ENCODE assay signal across 1 mouse cellular context in the genomic region with DNA sequence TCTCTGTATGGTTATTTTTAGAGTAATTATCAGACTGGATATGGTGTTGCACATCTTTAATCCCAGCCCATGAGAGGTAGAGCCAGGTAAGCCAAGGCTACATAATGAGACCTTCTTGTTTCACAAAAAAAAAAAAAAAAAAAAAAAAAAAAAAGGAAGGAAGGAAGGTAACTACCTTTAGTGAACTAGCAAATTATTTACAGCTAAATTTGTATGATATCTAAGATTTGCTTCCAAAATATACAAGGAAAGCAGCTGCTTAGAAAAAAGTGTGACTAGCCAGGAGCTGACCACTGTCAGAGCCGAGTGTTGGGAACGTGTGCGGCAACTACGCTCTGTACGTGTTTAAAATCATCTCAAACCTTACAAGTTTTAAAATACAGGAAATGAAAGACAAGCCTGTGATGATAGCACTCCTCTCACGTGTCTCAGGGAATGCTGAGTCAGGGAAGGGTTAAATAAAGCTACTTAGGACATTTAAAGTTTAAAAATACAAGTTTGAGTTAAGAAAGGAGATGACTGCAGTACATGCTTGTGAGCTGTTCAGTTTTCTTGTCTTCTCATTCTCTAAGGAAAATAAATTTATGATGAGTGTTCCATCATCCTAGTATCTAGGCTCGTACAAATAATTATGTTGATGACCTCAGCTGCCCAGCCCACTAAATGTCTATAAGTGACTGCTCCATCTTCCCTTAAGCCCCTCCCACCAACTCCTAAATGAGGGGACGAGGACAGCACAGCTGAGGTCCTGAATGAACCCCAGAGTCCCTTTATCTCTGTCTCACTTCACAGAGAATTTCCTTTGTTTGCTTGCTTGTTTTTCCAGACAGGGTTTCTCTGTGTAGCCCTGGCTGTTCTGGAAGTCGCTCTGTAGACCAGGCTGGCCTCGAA.
TF ChIP-seq lines count a peak whose summit lies in the region.

No protein-coding gene starts in this region.

TF ChIP-seq in MEL, 35 proteins besides CTCF, POLR2A, EP300 and RAD21 (continued from another document):
- TF ChIP-seq MYC (IDR thresholded peaks at IDR 0.05; ENCODE audit: low read depth, low read length) (peak; percentile 40; the same call in 1 of the 2 replicates), MAFK (IDR thresholded peaks at IDR 0.05; ENCODE audit: borderline replicate concordance, low read depth, low read length) (no peak), ZNF384 (IDR thresholded peaks at IDR 0.05; ENCODE audit: low read depth, low read length) (peak; percentile 87), JUND (IDR thresholded peaks at IDR 0.05; ENCODE audit: low read depth, low read length) (no peak), MYB (IDR thresholded peaks at IDR 0.05; ENCODE audit: low read depth, low read length) (no peak), MAX (IDR thresholded peaks at IDR 0.05; ENCODE audit: low read length) (peak; percentile 30; the same call in 1 of the 2 replicates), BHLHE40 (IDR thresholded peaks at IDR 0.05; ENCODE audit: borderline replicate concordance, low read depth, low read length) (peak; percentile 94), MEF2A (IDR thresholded peaks at IDR 0.05; ENCODE audit: extremely low read depth, insufficient replicate concordance, low read depth, low read length, poor library complexity, severe bottlenecking) (no peak), MXI1 (IDR thresholded peaks at IDR 0.05; ENCODE audit: low read depth, low read length) (peak; percentile 85), SIN3A (IDR thresholded peaks at IDR 0.05; ENCODE audit: low read length) (peak; percentile 48; the same call in 1 of the 2 replicates), ZMIZ1 (IDR thresholded peaks at IDR 0.05; ENCODE audit: low read depth, low read length) (no peak), USF1 (IDR thresholded peaks at IDR 0.05; ENCODE audit: low read depth, low read length) (peak; percentile 66; the same call in 1 of the 2 replicates)
TF ChIP-seq in MEL: peak in this region for 9.
